In genomic region chr1:64691581-64691980, GRCm38 (mm10) we compare ENCODE assay signal across 8 mouse cellular contexts. TPM values are rescaled to one million over a fixed set of nuclear protein-coding genes. Genes with fewer than 3 reads are reported as not detected.
A peak's percentile ranks its signal among the peaks of the same experiment; 100 is the strongest.
DNase-seq lines count a peak whose midpoint lies in the region; ATAC-seq lines count a peak whose summit lies in the region.

No protein-coding gene starts in this region.

- peak overlapping the region; percentile 52; the same call in 1 of the 2 replicates for H3K27ac ChIP-seq in lung, embryonic 16.5 days (ENCODE audit: low read length)
- H3K27ac ChIP-seq in embryonic facial prominence, embryonic 11.5 days (replicated peaks; ENCODE audit: low read depth, low read length): no peak overlapping the region
- H3K27ac ChIP-seq in intestine, embryonic 15.5 days: 0 out of 2 replicates have a peak overlapping the region, but pooled peaks have one; percentile 67
- no peak overlapping the region for H3K27ac ChIP-seq in neural tube, embryonic 14.5 days (ENCODE audit: low read depth, low read length)

- peak overlapping the region; percentile 85 for H3K4me3 ChIP-seq in lung, embryonic 16.5 days (ENCODE audit: low read length)
- H3K4me3 ChIP-seq in embryonic facial prominence, embryonic 11.5 days (ENCODE audit: low read depth, low read length): peak overlapping the region; percentile 86
- H3K4me3 ChIP-seq in intestine, embryonic 15.5 days (replicated peaks): peak overlapping the region; percentile 96
- H3K4me3 ChIP-seq in neural tube, embryonic 14.5 days (ENCODE audit: low read depth, low read length): peak overlapping the region; percentile 94

- ATAC-seq in lung, embryonic 16.5 days (ENCODE audit: low read depth): no peak
- 0 out of 2 replicates have a peak, but pooled peaks have one; percentile 6 for ATAC-seq in embryonic facial prominence, embryonic 11.5 days (replicated peaks; ENCODE audit: insufficient number of reproducible peaks, low FRiP score, low TSS enrichment, low read depth)
- ATAC-seq in intestine, embryonic 15.5 days: no peak
- no peak for ATAC-seq in neural tube, embryonic 14.5 days (ENCODE audit: low read depth)

- H3K27me3 ChIP-seq in lung, embryonic 16.5 days (ENCODE audit: control insufficient read depth, insufficient read depth, low read depth, low read length): no peaks in the 10 kb centered on the region
- H3K27me3 ChIP-seq in embryonic facial prominence, embryonic 11.5 days (ENCODE audit: control insufficient read depth, insufficient read depth, low read length): no peaks in the 10 kb centered on the region
- H3K27me3 ChIP-seq in intestine, embryonic 15.5 days (replicated peaks): no peaks in the 10 kb centered on the region
- H3K27me3 ChIP-seq in neural tube, embryonic 14.5 days (ENCODE audit: control insufficient read depth, insufficient read depth, low read length): no peaks in the 10 kb centered on the region

- DNase-seq in lung, postnatal 10 days: no peak
- peak; percentile 4 for DNase-seq in embryonic facial prominence, embryonic 11.5 days (ENCODE audit: low spot score)
- DNase-seq in frontal cortex, postnatal 25 days (ENCODE audit: low spot score in 2 of 2): no peak
- DNase-seq in gastrocnemius, adult 8-10 months (ENCODE audit: low spot score in 2 of 2): no peak
- no peak for DNase-seq in layer of hippocampus, postnatal 14 days (ENCODE audit: low spot score in 2 of 2)

- H3K36me3 ChIP-seq in lung, embryonic 16.5 days (ENCODE audit: control insufficient read depth, insufficient read depth, low read length): no peaks in the 10 kb centered on the region
- no peaks in the 10 kb centered on the region for H3K36me3 ChIP-seq in embryonic facial prominence, embryonic 11.5 days (replicated peaks; ENCODE audit: control insufficient read depth, insufficient read depth, low read depth, low read length)
- H3K36me3 ChIP-seq in intestine, embryonic 15.5 days: no peaks in the 10 kb centered on the region
- no peaks in the 10 kb centered on the region for H3K36me3 ChIP-seq in neural tube, embryonic 14.5 days (ENCODE audit: control insufficient read depth, insufficient read depth, low read length)

- H3K9ac ChIP-seq in lung, embryonic 16.5 days (ENCODE audit: low read length): peak overlapping the region; percentile 87
- H3K9ac ChIP-seq in embryonic facial prominence, embryonic 11.5 days (replicated peaks; ENCODE audit: low read length): peak overlapping the region; percentile 78
- peak overlapping the region; percentile 86 for H3K9ac ChIP-seq in intestine, embryonic 15.5 days
- peak overlapping the region; percentile 78 for H3K9ac ChIP-seq in neural tube, embryonic 14.5 days (replicated peaks; ENCODE audit: low read depth, low read length)

- 2% methylated on average over 9 of the region's 9 CpGs for WGBS in lung, embryonic 16.5 days
- WGBS in embryonic facial prominence, embryonic 11.5 days: 3% methylated on average over 9 of the region's 9 CpGs
- WGBS in intestine, embryonic 15.5 days: 1% methylated on average over 9 of the region's 9 CpGs
- WGBS in neural tube, embryonic 14.5 days: 2% methylated on average over 9 of the region's 9 CpGs

- H3K4me2 ChIP-seq in lung, embryonic 16.5 days (ENCODE audit: low read depth, low read length): peak overlapping the region; percentile 88
- H3K4me2 ChIP-seq in embryonic facial prominence, embryonic 11.5 days (ENCODE audit: low read depth, low read length): peak overlapping the region; percentile 56
- peak overlapping the region; percentile 83 for H3K4me2 ChIP-seq in intestine, embryonic 15.5 days (replicated peaks)
- peak overlapping the region; percentile 92 for H3K4me2 ChIP-seq in neural tube, embryonic 14.5 days (ENCODE audit: low read depth, low read length)

- H3K9me3 ChIP-seq in lung, embryonic 16.5 days (ENCODE audit: control insufficient read depth, low read length): no peaks in the 10 kb centered on the region
- no peaks in the 10 kb centered on the region for H3K9me3 ChIP-seq in embryonic facial prominence, embryonic 11.5 days (replicated peaks; ENCODE audit: control insufficient read depth, low read length)
- no peaks in the 10 kb centered on the region for H3K9me3 ChIP-seq in intestine, embryonic 15.5 days
- H3K9me3 ChIP-seq in neural tube, embryonic 14.5 days (ENCODE audit: control insufficient read depth, low read length): no peaks in the 10 kb centered on the region

- H3K4me1 ChIP-seq in lung, embryonic 16.5 days (replicated peaks; ENCODE audit: control insufficient read depth, insufficient read depth, low read length): peaks cover 10% of the 10 kb centered on the region
- no peaks in the 10 kb centered on the region; the same call in 1 of the 2 replicates for H3K4me1 ChIP-seq in embryonic facial prominence, embryonic 11.5 days (ENCODE audit: control insufficient read depth, insufficient read depth, low read length)
- no peaks in the 10 kb centered on the region for H3K4me1 ChIP-seq in intestine, embryonic 15.5 days (replicated peaks)
- peaks cover 15% of the 10 kb centered on the region for H3K4me1 ChIP-seq in neural tube, embryonic 14.5 days (ENCODE audit: control insufficient read depth, insufficient read depth, low read length)

RNA-seq across cellular contexts. Expression of gene Ccnyl1, which starts 1.3 kb away (rescaled TPM):
- 3.6 and 3.8 TPM in 2 replicates for polyA plus RNA-seq in lung, embryonic 16.5 days (2015; fragmentation: Nextera tagmentation; extraction: Ambion mirVana)
- polyA plus RNA-seq in embryonic facial prominence, embryonic 11.5 days (2014; fragmentation: Nextera tagmentation; extraction: Ambion mirVana): 10.9 and 13.7 TPM in 2 replicates
- polyA plus RNA-seq in intestine, embryonic 15.5 days (2015; fragmentation: Nextera tagmentation; extraction: Ambion mirVana): 4.0 and 4.3 TPM in 2 replicates
- polyA plus RNA-seq in neural tube, embryonic 14.5 days (2014; fragmentation: Nextera tagmentation; extraction: Ambion mirVana): 6.4 and 6.9 TPM in 2 replicates
- 10 to 100 TPM; 17.3 to 28.6 (median 22.4) TPM for total RNA-seq in gastrocnemius, adult 8-10 months (2022)
- 10 to 100 TPM; 19.5 to 23.9 TPM for total RNA-seq in layer of hippocampus, postnatal 14 days (2021)

RNA-seq across cellular contexts. Expression of gene Fzd5, which starts 46.0 kb away (rescaled TPM):
- polyA plus RNA-seq in lung, embryonic 16.5 days (2015; fragmentation: Nextera tagmentation; extraction: Ambion mirVana): 2.3 and 2.5 TPM in 2 replicates
- 2.9 and 3.1 TPM in 2 replicates for polyA plus RNA-seq in embryonic facial prominence, embryonic 11.5 days (2014; fragmentation: Nextera tagmentation; extraction: Ambion mirVana)
- 7.1 and 8.0 TPM in 2 replicates for polyA plus RNA-seq in intestine, embryonic 15.5 days (2015; fragmentation: Nextera tagmentation; extraction: Ambion mirVana)
- polyA plus RNA-seq in neural tube, embryonic 14.5 days (2014; fragmentation: Nextera tagmentation; extraction: Ambion mirVana): 0.08 and 0.13 TPM in 2 replicates
- total RNA-seq in gastrocnemius, adult 8-10 months (2022): 1 to 10 TPM; 1.2 to 2.0 (median 1.8) TPM
- 1 to 10 TPM; 1.1 to 1.2 TPM for total RNA-seq in layer of hippocampus, postnatal 14 days (2021)

Comparison
In these comparisons a context has a peak if more than half of its experiments do, and no peak if none do; other contexts are left out.
1. H3K27ac ChIP-seq: peak in lung, embryonic 16.5 days (single experiment) and intestine, embryonic 15.5 days (single experiment); none in embryonic facial prominence, embryonic 11.5 days (single experiment) and neural tube, embryonic 14.5 days (single experiment).
2. Peak in every context shown above with its lines, with median percentiles within 50 percentile points of each other: H3K4me2 ChIP-seq, H3K4me3 ChIP-seq and H3K9ac ChIP-seq.